25 mouse cellular contexts compared by ENCODE assay signal in genomic region chr5:131865200-131865599, GRCm38 (mm10).
A peak's percentile ranks its signal among the peaks of the same experiment; 100 is the strongest.
DNase-seq lines count a peak whose midpoint lies in the region; ATAC-seq and TF ChIP-seq lines count a peak whose summit lies in the region.
"Had no signal": no experiment of that assay in that cellular context is flagged by ENCODE, and none has a peak within 500 bp of the region (broad histone marks: within the 10 kb centered on the region; RNA-seq: fewer than 3 reads in every experiment).

No protein-coding gene starts in this region.

- no peak overlapping the region for H3K4me2 ChIP-seq in hindbrain, embryonic 15.5 days
- H3K4me2 ChIP-seq in hindbrain, embryonic 12.5 days (replicated peaks): no peak overlapping the region
- H3K4me2 ChIP-seq in neural tube, embryonic 13.5 days: no peak overlapping the region
- H3K4me2 ChIP-seq in neural tube, embryonic 15.5 days: no peak overlapping the region
- no peak overlapping the region; the same call in 1 of the 2 replicates for H3K4me2 ChIP-seq in forebrain, embryonic 12.5 days
- H3K4me2 ChIP-seq: embryonic facial prominence, embryonic 13.5 days; intestine, embryonic 15.5 days; neural tube, embryonic 12.5 days had no signal

- H3K4me3 ChIP-seq in hindbrain, embryonic 15.5 days: no peak overlapping the region
- no peak overlapping the region for H3K4me3 ChIP-seq in hindbrain, embryonic 12.5 days
- no peak overlapping the region for H3K4me3 ChIP-seq in neural tube, embryonic 13.5 days
- H3K4me3 ChIP-seq in neural tube, embryonic 15.5 days (replicated peaks): no peak overlapping the region
- H3K4me3 ChIP-seq in forebrain, embryonic 12.5 days (replicated peaks): no peak overlapping the region
- no peak overlapping the region for H3K4me3 ChIP-seq in gastrocnemius, adult 2 months
- H3K4me3 ChIP-seq: embryonic facial prominence, embryonic 13.5 days; erythroblast, embryonic 14.5 days; heart, embryonic 10.5 days; intestine, embryonic 15.5 days; neural tube, embryonic 12.5 days had no signal

- H3K27me3 ChIP-seq in hindbrain, embryonic 15.5 days: no peaks in the 10 kb centered on the region
- no peaks in the 10 kb centered on the region for H3K27me3 ChIP-seq in hindbrain, embryonic 12.5 days
- H3K27me3 ChIP-seq in neural tube, embryonic 13.5 days: no peaks in the 10 kb centered on the region
- H3K27me3 ChIP-seq in neural tube, embryonic 15.5 days (replicated peaks): no peaks in the 10 kb centered on the region
- peaks cover 20% of the 10 kb centered on the region; the same call in 1 of the 2 replicates for H3K27me3 ChIP-seq in forebrain, embryonic 12.5 days
- H3K27me3 ChIP-seq: CH12.LX; embryonic facial prominence, embryonic 13.5 days; intestine, embryonic 15.5 days; neural tube, embryonic 12.5 days had no signal

- intact Hi-C loops in gastrocnemius, adult 2 months (cut with DNase I): no loop called here

- peak overlapping the region; percentile 4; the same call in 1 of the 2 replicates for H3K27ac ChIP-seq in hindbrain, embryonic 15.5 days (replicated peaks)
- no peak overlapping the region for H3K27ac ChIP-seq in hindbrain, embryonic 12.5 days
- peak overlapping the region; percentile 7; the same call in 1 of the 2 replicates for H3K27ac ChIP-seq in neural tube, embryonic 13.5 days (replicated peaks)
- no peak overlapping the region for H3K27ac ChIP-seq in neural tube, embryonic 15.5 days (replicated peaks)
- H3K27ac ChIP-seq in forebrain, embryonic 12.5 days: peak overlapping the region; percentile 69
- H3K27ac ChIP-seq in gastrocnemius, adult 2 months: no peak overlapping the region
- H3K27ac ChIP-seq: embryonic facial prominence, embryonic 13.5 days; heart, embryonic 10.5 days; intestine, embryonic 15.5 days; neural tube, embryonic 12.5 days had no signal

- no peak overlapping the region for H3K9ac ChIP-seq in hindbrain, embryonic 15.5 days
- no peak overlapping the region for H3K9ac ChIP-seq in hindbrain, embryonic 12.5 days
- no peak overlapping the region for H3K9ac ChIP-seq in neural tube, embryonic 13.5 days
- H3K9ac ChIP-seq in neural tube, embryonic 15.5 days (replicated peaks): no peak overlapping the region
- H3K9ac ChIP-seq in forebrain, embryonic 12.5 days: no peak overlapping the region
- H3K9ac ChIP-seq: embryonic facial prominence, embryonic 13.5 days; intestine, embryonic 15.5 days; neural tube, embryonic 12.5 days had no signal

- DNase-seq in gastrocnemius, adult 2 months: no peak
- no peak for DNase-seq in MN1 (ENCODE audit: low spot score)
- DNase-seq: adrenal gland, adult 8-10 months; B cell, adult 2 months; cerebellum, adult 18-20 months; cerebellum, postnatal 36 days; embryo, embryonic 11 days; heart, postnatal 4 days; kidney, adult 8-10 months; kidney, postnatal 10 days; lung, postnatal 4 days; thymus, postnatal 14 days had no signal

- TF ChIP-seq CTCF in gastrocnemius, adult 2 months (IDR thresholded peaks at IDR 0.05): no peak

- H3K4me1 ChIP-seq in hindbrain, embryonic 15.5 days (replicated peaks): peaks cover 20% of the 10 kb centered on the region
- peaks cover 19% of the 10 kb centered on the region for H3K4me1 ChIP-seq in hindbrain, embryonic 12.5 days
- peaks cover 32% of the 10 kb centered on the region for H3K4me1 ChIP-seq in neural tube, embryonic 13.5 days (replicated peaks)
- H3K4me1 ChIP-seq in neural tube, embryonic 15.5 days: peaks cover 20% of the 10 kb centered on the region
- H3K4me1 ChIP-seq in forebrain, embryonic 12.5 days: peaks cover 21% of the 10 kb centered on the region
- H3K4me1 ChIP-seq: heart, embryonic 10.5 days; intestine, embryonic 15.5 days had no signal

- WGBS in hindbrain, embryonic 15.5 days: 39% methylated on average over 5 of the region's 5 CpGs
- WGBS in hindbrain, embryonic 12.5 days: 85% methylated on average over 5 of the region's 5 CpGs
- WGBS in neural tube, embryonic 13.5 days: 40% methylated on average over 5 of the region's 5 CpGs
- WGBS in neural tube, embryonic 15.5 days: 27% methylated on average over 5 of the region's 5 CpGs
- WGBS in forebrain, embryonic 12.5 days: 23% methylated on average over 5 of the region's 5 CpGs

- no peak for ATAC-seq in hindbrain, embryonic 15.5 days (ENCODE audit: low FRiP score, low read depth)
- ATAC-seq in hindbrain, embryonic 12.5 days (ENCODE audit: low FRiP score): no peak
- no peak for ATAC-seq in neural tube, embryonic 13.5 days (ENCODE audit: low read depth)
- no peak for ATAC-seq in neural tube, embryonic 15.5 days (ENCODE audit: low FRiP score)
- peak; percentile 52; the same call in 1 of the 2 replicates for ATAC-seq in forebrain, embryonic 12.5 days (ENCODE audit: low FRiP score)
- ATAC-seq: activated CD4-positive, CD25-positive, alpha-beta regulatory T cell, adult 4 months; intestine, embryonic 15.5 days had no signal

- no peaks in the 10 kb centered on the region for H3K36me3 ChIP-seq in hindbrain, embryonic 15.5 days
- H3K36me3 ChIP-seq in hindbrain, embryonic 12.5 days: no peaks in the 10 kb centered on the region
- H3K36me3 ChIP-seq in neural tube, embryonic 13.5 days: no peaks in the 10 kb centered on the region
- no peaks in the 10 kb centered on the region for H3K36me3 ChIP-seq in neural tube, embryonic 15.5 days
- no peaks in the 10 kb centered on the region for H3K36me3 ChIP-seq in forebrain, embryonic 12.5 days (replicated peaks)
- H3K36me3 ChIP-seq: embryonic facial prominence, embryonic 13.5 days; G1E; heart, embryonic 10.5 days; intestine, embryonic 15.5 days; neural tube, embryonic 12.5 days had no signal

- no peaks in the 10 kb centered on the region for H3K9me3 ChIP-seq in hindbrain, embryonic 15.5 days
- H3K9me3 ChIP-seq in hindbrain, embryonic 12.5 days (replicated peaks): no peaks in the 10 kb centered on the region
- H3K9me3 ChIP-seq in neural tube, embryonic 13.5 days: no peaks in the 10 kb centered on the region
- no peaks in the 10 kb centered on the region for H3K9me3 ChIP-seq in neural tube, embryonic 15.5 days (replicated peaks)
- no peaks in the 10 kb centered on the region for H3K9me3 ChIP-seq in forebrain, embryonic 12.5 days
- H3K9me3 ChIP-seq: embryonic facial prominence, embryonic 13.5 days; heart, embryonic 10.5 days; intestine, embryonic 15.5 days; neural tube, embryonic 12.5 days had no signal

Comparison
In these comparisons a context has a peak if more than half of its experiments do, and no peak if none do; other contexts are left out.
1. H3K27ac ChIP-seq: peak in hindbrain, embryonic 15.5 days (single experiment), neural tube, embryonic 13.5 days (single experiment) and forebrain, embryonic 12.5 days (single experiment); none in hindbrain, embryonic 12.5 days (single experiment), neural tube, embryonic 15.5 days (single experiment) and gastrocnemius, adult 2 months (single experiment).